Mouse (Mus musculus): ENCODE data around the gene Phldb2. TPM values are rescaled to one million over a fixed set of nuclear protein-coding genes. Genes with fewer than 3 reads are reported as not detected.

Gene Phldb2
- total and polyA plus RNA-seq, 3 experiments = 0.04 TPM; not detected in 2

- TF ChIP-seq ZKSCAN1 (IDR thresholded peaks at IDR 0.05; ENCODE audit: borderline replicate concordance, low read depth, low read length) = no peak
- no peak for TF ChIP-seq PAX5 (IDR thresholded peaks at IDR 0.05; ENCODE audit: low read length)
- no peak for TF ChIP-seq MYC (IDR thresholded peaks at IDR 0.05; ENCODE audit: low read depth, low read length)
- TF ChIP-seq MAX (IDR thresholded peaks at IDR 0.05; ENCODE audit: low read length) = no peak
- TF ChIP-seq EP300 (IDR thresholded peaks at IDR 0.05; ENCODE audit: low read length) = no peak
- no peak for TF ChIP-seq GABPA (IDR thresholded peaks at IDR 0.05; ENCODE audit: insufficient replicate concordance, low read depth, low read length)
- TF ChIP-seq JUN (IDR thresholded peaks at IDR 0.05; ENCODE audit: insufficient read depth, low read depth, low read length) = no peak
- TF ChIP-seq UBTF (IDR thresholded peaks at IDR 0.05; ENCODE audit: low read depth, low read length) = no peak
- TF ChIP-seq MAZ (IDR thresholded peaks at IDR 0.05; ENCODE audit: low read depth, low read length) = no peak
- TF ChIP-seq CTCF (conservative IDR thresholded peaks at IDR 0.05 in 1 of 2, IDR thresholded peaks at IDR 0.05 in 1 of 2; ENCODE audit: low read depth in 2 of 2, low read length in 2 of 2) = no peak
- no peak for TF ChIP-seq SMC3 (IDR thresholded peaks at IDR 0.05; ENCODE audit: low read depth, low read length)
- no peak for TF ChIP-seq MAFK (IDR thresholded peaks at IDR 0.05; ENCODE audit: insufficient replicate concordance, low read length)
- no peak for TF ChIP-seq ZC3H11A (IDR thresholded peaks at IDR 0.05; ENCODE audit: low read depth, low read length)
- no peak for TF ChIP-seq CHD2 (IDR thresholded peaks at IDR 0.05; ENCODE audit: low read length)
- no peak for DNase-seq (ENCODE audit: extremely low read depth)
- H3K79me2 ChIP-seq (replicated peaks; ENCODE audit: control insufficient read depth, extremely low read depth, insufficient read depth, poor library complexity, severe bottlenecking) = no peaks in the 10 kb centered on the region
- no peak overlapping the region for H3K4me3 ChIP-seq (replicated peaks in 1 of 3; ENCODE audit: low read depth in 2 of 3, low read length in 2 of 3, poor library complexity in 1 of 3)
- H3K27me3 ChIP-seq (replicated peaks) = no peaks in the 10 kb centered on the region
- H3K4me2 ChIP-seq (ENCODE audit: insufficient read depth, low read depth, poor library complexity, severe bottlenecking) = no peak overlapping the region
- in situ Hi-C loops (cut with MboI; ENCODE audit: low pct_ligation_motif_present, low pct_unique_long_range_greater_than_20kb, low sequenced_read_pairs) = no loop called here
- no peak overlapping the region for H3K27ac ChIP-seq (ENCODE audit: insufficient read depth, low read depth)
- peaks cover 0 to 6% of the 10 kb centered on the region in 2 experiments; a peak in 1 of 4 replicates for H3K4me1 ChIP-seq (ENCODE audit: control insufficient read depth in 1 of 2, insufficient read depth in 2 of 2)
- dilution Hi-C loops (cut with MboI; ENCODE audit: extremely low pct_ligation_motif_present, extremely low pct_unique_long_range_greater_than_20kb, low sequenced_read_pairs) = no loop called here
- H3K9ac ChIP-seq (ENCODE audit: insufficient read depth, low read depth) = no peak overlapping the region
- H3K36me3 ChIP-seq (replicated peaks in 1 of 2; ENCODE audit: control insufficient read depth in 1 of 2, insufficient read depth in 1 of 2, low read length in 1 of 2) = peaks cover 3 to 50% of the 10 kb centered on the region in 2 experiments
- no peaks in the 10 kb centered on the region for H3K9me3 ChIP-seq (replicated peaks; ENCODE audit: low read length)
Measured at GRCm38 (mm10) chr16:45714489-45715150, 238.8 kb downstream of the Phldb2 start.

GRCm38 (mm10) chr16:45713878-45714277 is 239.5 kb downstream of the Phldb2 start:
- no peaks in the 10 kb centered on the region for H3K79me2 ChIP-seq (replicated peaks; ENCODE audit: control insufficient read depth, extremely low read depth, insufficient read depth, poor library complexity, severe bottlenecking)
- no peaks in the 10 kb centered on the region for H3K9me3 ChIP-seq (replicated peaks; ENCODE audit: low read length)
- in situ Hi-C loops (cut with MboI; ENCODE audit: low pct_ligation_motif_present, low pct_unique_long_range_greater_than_20kb, low sequenced_read_pairs) (no loop called here), dilution Hi-C loops (cut with MboI; ENCODE audit: extremely low pct_ligation_motif_present, extremely low pct_unique_long_range_greater_than_20kb, low sequenced_read_pairs) (no loop called here)
- no peak overlapping the region for H3K27ac ChIP-seq (ENCODE audit: insufficient read depth, low read depth)
- H3K4me3 ChIP-seq (replicated peaks in 1 of 3; ENCODE audit: low read depth in 2 of 3, low read length in 2 of 3, poor library complexity in 1 of 3) = no peak overlapping the region
- DNase-seq (ENCODE audit: extremely low read depth) = no peak
- no peak overlapping the region for H3K9ac ChIP-seq (ENCODE audit: insufficient read depth, low read depth)
- H3K27me3 ChIP-seq (replicated peaks) = no peaks in the 10 kb centered on the region
- H3K4me1 ChIP-seq (ENCODE audit: control insufficient read depth in 1 of 2, insufficient read depth in 2 of 2) = peaks cover 0 to 6% of the 10 kb centered on the region in 2 experiments; a peak in 1 of 4 replicates
- H3K36me3 ChIP-seq (replicated peaks in 1 of 2; ENCODE audit: control insufficient read depth in 1 of 2, insufficient read depth in 1 of 2, low read length in 1 of 2) = peaks cover 3 to 43% of the 10 kb centered on the region in 2 experiments
- H3K4me2 ChIP-seq (ENCODE audit: insufficient read depth, low read depth, poor library complexity, severe bottlenecking) = no peak overlapping the region
- TF ChIP-seq MXI1 (IDR thresholded peaks at IDR 0.05; ENCODE audit: low read depth, low read length) (no peak), TCF12 (IDR thresholded peaks at IDR 0.05; ENCODE audit: low read depth, low read length) (no peak), BHLHE40 (IDR thresholded peaks at IDR 0.05; ENCODE audit: low read depth, low read length) (no peak), USF1 (IDR thresholded peaks at IDR 0.05; ENCODE audit: low read depth, low read length) (no peak), PAX5 (IDR thresholded peaks at IDR 0.05; ENCODE audit: low read length) (no peak), SMC3 (IDR thresholded peaks at IDR 0.05; ENCODE audit: low read depth, low read length) (no peak), JUND (conservative IDR thresholded peaks at IDR 0.05; ENCODE audit: low read depth, low read length) (no peak), CHD1 (IDR thresholded peaks at IDR 0.05; ENCODE audit: low read depth, low read length) (no peak), UBTF (IDR thresholded peaks at IDR 0.05; ENCODE audit: low read depth, low read length) (no peak), ELF1 (IDR thresholded peaks at IDR 0.05; ENCODE audit: low read depth, low read length) (no peak)
